Mouse (Mus musculus): Measurements from ENCODE around the gene Eefsec.

Gene Eefsec

GRCm38 (mm10) chr6:88446063-88447002 lies at the start of gene Eefsec:
Eefsec (minus strand) TSS chr6:88446539.
- peak; percentile 78 to 79 for DNase-seq

GRCm38 (mm10) chr6:88493712-88494111 lies 47.4 kb upstream of the Eefsec start:
- no peak for DNase-seq

GRCm38 (mm10) chr6:88490629-88491354 lies 44.5 kb upstream of the Eefsec start:
- no peak for DNase-seq

- DNase-seq, result no peak
Measured at GRCm38 (mm10) chr6:88489834-88490233, 43.5 kb upstream of the Eefsec start.

- no peak for DNase-seq
Measured at GRCm38 (mm10) chr6:88489026-88489425, 42.7 kb upstream of the Eefsec start.

- DNase-seq, result peak; percentile 55 to 71
Measured at GRCm38 (mm10) chr6:88486893-88487292, 40.6 kb upstream of the Eefsec start.

- peak; percentile 58 to 83 for DNase-seq
Measured at GRCm38 (mm10) chr6:88485378-88485777, 39.0 kb upstream of the Eefsec start.

GRCm38 (mm10) chr6:88483913-88484312 lies 37.6 kb upstream of the Eefsec start:
- peak in 1 of 2 experiments; percentile 31 for DNase-seq

GRCm38 (mm10) chr6:88483111-88483510 lies 36.8 kb upstream of the Eefsec start:
- DNase-seq, result peak; percentile 33 to 66

GRCm38 (mm10) chr6:88480421-88480820 lies 34.1 kb upstream of the Eefsec start:
- no peak for DNase-seq

- no peak for DNase-seq
Measured at GRCm38 (mm10) chr6:88469878-88470277, 23.5 kb upstream of the Eefsec start.

- peak; percentile 93 to 95 for DNase-seq
Measured at GRCm38 (mm10) chr6:88465181-88465920, 19.0 kb upstream of the Eefsec start, which contains the start of gene Ruvbl1. Ruvbl1 (plus strand) TSS chr6:88465409.

- no peak for DNase-seq
Measured at GRCm38 (mm10) chr6:88454545-88454944, 8.2 kb upstream of the Eefsec start.

GRCm38 (mm10) chr6:88447454-88447853 lies 1.1 kb upstream of the Eefsec start:
- no peak for DNase-seq

- no peak for DNase-seq
Measured at GRCm38 (mm10) chr6:88445661-88446060, 678 bp downstream of the Eefsec start.

GRCm38 (mm10) chr6:88444076-88444750 lies 2.1 kb downstream of the Eefsec start:
- no peak for DNase-seq

- DNase-seq, result no peak
Measured at GRCm38 (mm10) chr6:88443446-88443845, 2.9 kb downstream of the Eefsec start.

- no peak for DNase-seq
Measured at GRCm38 (mm10) chr6:88442551-88442950, 3.8 kb downstream of the Eefsec start.

GRCm38 (mm10) chr6:88439056-88439455 lies 7.3 kb downstream of the Eefsec start:
- no peak for DNase-seq

- no peak for DNase-seq
Measured at GRCm38 (mm10) chr6:88435609-88436008, 10.7 kb downstream of the Eefsec start.

- DNase-seq, result peak; percentile 49 to 66
Measured at GRCm38 (mm10) chr6:88431202-88431601, 15.1 kb downstream of the Eefsec start.

- DNase-seq, result no peak
Measured at GRCm38 (mm10) chr6:88416130-88416758, 30.1 kb downstream of the Eefsec start.

All from lung, adult 18-20 months (tissue).